Mouse (Mus musculus) spleen, postnatal 14 days (tissue): ENCODE measurements around the gene Gm12248.

Source experiments
- DNase-seq, 2 experiments: peaks; one replicate each; pipeline ENCODE4 v3.0.0; 2021 to 2022; ENCODE audit warnings: low spot score in 2 of 2

Gene Gm12248

DNA sequence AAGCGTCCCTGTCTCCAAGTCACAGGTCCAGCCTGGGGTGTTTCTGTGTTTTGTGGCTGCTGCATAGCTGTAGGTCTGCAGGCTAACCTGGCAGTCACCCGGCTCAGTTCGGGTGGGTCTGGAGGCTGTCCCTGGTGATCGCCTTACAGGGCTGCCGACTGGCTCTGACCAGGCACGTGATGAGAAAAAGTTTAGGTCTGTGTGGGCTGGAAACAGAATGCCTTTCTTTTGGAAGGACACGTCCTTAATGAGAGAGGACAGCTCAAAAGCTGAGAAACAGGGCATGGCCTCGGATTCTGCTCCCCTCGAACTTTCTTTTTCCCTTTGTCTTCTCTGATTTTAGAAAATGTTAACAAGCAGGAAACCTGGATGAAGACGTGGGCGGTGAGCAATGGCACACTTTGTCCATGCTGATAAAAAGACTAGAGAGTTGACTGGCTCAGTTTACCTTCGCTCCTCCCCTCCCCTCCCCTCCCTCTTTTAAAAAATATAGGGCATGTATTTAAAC lies at the start of gene Gm12248:
Gm12248 (minus strand) TSS at position 114 of the 508 bp plus-strand sequence.
- no peak for DNase-seq

DNA sequence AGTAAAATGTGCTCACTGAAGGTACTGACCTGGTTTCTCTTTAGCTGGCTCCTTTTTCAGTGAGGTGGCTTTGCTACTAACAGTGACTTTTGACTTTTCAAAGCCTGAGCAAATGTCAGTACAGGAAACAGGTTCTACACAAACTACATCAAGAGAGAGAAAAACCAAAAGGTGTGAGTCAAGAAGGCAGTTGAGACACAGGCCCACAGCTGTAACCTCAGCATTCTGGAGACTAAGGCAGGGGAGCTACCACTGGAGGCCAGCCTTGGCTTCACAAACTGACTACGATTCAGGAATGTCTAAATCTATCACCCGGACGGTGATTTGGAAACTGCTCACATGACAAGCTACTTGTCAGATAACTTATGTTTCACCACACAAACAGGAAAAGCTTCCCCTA lies 46.5 kb upstream of the Gm12248 start:
- DNase-seq, result no peak

DNA sequence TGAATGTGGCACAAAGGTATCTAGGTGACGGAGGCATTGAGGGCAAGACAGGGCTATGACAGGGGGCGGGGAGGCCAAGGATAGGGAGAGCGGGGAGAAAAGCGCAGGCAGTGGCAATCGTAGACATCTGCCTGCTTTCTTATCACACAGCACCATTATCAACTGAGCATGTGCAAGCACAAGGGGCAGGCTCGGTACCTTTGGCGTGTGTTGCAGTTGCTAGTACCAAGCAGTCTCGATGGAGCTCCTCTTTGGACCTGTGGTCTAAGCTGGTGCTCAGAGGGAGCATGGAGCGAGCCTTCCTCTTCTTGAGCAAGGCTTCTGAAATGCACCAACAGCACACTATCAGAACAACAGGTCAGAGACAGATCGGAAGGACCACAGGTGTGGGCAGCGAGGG lies 45.9 kb upstream of the Gm12248 start:
- DNase-seq, result no peak

DNA sequence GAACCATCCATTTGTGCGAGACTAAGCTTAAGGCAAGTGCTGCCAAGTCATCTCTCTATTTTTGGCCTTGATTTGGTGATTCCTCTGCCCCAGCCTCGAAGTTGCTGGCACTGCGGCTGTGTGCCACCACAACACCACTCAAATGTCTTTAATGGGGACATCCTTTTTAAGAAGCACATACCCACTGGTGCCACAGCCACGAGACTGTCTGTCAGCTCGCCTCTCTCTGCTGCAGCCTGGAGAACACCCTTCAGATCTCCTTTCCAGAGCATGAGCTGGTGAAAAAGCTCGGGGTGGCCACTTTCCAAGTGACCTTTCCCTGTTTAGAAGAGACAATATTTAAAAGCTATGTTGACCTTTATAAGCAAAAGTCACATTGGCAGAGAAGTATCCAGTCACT lies 43.7 kb upstream of the Gm12248 start:
- DNase-seq, result no peak

DNA sequence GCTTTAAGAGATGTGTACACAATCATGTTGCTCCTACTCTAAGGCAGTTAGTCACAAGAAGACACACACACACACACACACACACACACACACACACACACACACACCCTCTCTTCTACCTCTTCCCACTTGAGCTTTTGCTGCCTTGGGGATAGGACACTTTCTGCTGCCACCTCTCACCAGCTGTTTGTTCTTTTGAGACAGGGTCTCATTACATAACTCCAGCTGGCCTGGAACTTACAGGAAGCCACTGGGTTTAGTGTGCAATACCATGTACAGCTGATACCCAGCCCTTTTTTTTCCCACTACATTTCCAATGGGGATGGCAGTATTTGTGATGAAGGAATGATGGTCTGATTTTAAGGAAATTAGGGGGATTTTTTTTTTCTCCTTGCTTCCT lies 42.4 kb upstream of the Gm12248 start:
- no peak for DNase-seq

DNA sequence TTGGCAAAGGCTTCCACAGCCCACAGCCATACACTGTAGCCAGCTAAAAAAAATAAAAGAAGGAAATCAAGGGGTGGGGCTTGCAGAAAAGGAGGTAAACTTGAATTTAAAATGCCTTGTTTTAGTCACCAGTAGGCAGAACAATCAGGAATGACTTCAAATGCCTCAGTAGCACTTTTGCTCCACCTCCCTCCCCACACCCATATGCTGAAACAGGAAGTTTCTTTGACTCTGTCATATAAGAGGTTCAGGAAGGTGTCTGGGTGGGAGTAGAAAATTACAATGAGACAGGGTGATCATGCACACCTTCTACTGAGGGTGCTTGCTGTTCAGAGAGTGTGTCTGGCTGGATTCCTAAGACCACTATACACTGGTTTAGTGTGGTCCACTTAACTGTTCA lies 41.9 kb upstream of the Gm12248 start:
- DNase-seq, result no peak

DNA sequence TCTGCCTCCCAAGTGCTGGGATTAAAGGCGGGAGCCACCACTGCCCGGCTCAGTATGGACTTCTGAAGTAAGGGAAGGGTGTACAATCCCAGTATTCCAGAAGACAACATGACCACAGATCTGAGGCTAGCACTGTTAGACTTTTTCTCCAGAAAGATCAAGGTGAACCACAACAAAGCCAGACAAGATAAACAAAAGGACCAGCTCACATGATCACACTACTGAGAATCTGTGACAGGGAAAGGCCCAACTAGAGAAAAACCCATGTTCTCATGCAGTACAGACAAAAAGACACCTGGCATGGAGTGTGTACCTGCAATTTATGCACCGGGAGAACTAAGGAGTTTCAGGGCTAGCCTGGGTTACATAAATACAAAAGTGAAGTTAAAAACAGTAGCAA lies 39.1 kb upstream of the Gm12248 start:
- DNase-seq, result no peak

DNA sequence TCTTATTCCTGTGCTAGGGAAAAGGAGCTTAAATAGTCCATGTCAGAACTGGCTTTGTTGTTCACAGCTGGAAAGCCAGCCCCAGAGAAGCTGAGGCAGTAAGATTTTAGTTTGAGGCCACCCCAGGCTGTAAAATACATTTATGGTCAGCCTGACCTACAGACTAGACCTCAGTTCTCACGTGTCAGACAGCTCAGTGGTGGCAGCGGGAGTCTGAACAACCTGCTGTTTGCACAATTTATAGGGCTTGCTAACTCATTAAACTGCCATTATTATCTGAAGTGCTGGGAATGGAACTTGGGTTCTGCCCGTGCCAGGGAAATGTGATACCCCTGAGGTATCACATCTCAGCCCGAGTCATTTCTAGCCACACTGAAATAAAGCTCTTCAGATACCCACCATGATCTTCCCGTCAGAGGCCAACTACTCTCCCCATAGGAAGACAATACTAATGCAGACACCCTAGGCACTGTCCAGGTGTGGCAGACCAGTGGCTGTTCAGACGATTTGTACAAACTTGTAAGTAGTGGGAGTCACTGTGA lies 36.4 kb upstream of the Gm12248 start:
- no peak for DNase-seq

DNA sequence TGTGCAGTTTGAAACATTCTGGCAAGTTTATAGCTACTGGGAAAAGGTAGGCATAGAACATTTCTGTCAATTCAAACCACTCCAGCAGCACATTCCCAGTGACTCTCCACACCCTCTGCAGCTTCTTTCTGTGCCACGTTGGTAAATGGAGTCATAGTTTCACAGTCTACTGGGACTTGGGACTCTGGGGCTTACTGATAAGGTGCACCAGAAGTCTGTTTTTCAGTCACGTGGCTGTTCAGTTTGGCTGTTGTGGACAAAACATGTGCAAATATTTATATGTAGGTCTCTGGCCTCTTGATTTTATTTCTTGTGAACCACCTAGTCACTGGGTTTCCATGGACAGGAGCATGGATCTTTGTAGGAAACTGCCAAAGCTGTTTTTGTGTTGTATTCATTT lies 34.6 kb upstream of the Gm12248 start:
- DNase-seq, result no peak

DNA sequence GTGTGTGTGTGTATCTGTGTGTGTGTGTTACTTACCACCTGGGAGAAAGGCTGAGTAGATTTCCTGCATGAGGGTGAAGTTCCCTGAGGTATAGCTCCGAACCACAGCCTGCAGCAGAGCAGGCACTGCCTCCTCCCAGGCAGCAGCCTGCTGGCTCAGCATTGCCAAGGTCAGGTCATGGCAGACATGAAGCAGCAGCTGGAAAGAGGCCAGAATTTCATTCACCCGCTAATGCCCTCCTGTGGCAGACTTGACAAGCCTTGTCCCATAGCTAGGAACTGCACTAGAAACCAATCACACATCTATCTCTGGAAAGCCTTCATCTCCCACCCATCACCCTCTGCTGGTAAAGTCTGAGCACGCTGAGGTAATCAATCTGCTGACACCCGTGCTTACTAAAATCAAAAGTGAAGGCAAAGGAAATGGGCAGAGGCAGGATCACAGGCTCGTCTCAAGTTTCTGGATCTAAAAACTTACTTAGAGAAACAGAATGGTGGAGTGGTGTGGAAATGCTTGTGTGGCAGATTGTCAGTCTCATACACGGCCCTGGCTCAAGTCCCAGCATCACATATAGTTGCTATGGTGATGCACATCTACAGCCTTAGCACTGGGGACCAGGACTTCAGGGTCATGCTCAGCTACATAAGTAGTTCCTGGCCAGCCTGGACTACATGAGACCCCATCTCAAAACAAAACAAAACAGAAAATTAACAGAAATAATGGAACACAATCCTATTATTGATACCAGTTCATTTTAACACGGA lies 33.6 kb upstream of the Gm12248 start:
- peak in 1 of 2 experiments; percentile 20 for DNase-seq

DNA sequence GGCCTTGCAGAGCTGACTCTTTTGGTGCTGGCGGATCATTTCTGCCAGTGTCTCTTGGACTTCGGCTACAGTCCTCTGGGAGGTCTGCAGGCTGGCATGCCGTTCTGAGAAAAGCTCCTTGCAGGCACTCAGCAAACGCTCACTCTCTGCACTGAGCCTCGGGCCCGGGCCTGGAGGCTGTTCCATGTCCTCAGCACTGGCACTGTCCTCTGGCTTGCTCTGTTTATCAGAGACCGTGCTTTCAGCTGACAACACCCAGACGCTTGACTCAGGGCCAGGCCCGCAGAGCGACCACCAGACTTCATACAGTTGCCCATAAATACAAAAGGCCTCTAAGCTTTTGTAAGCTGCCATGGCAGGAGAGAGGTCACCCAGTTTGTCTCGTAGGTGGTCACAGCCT lies 32.1 kb upstream of the Gm12248 start:
- DNase-seq, result no peak

DNA sequence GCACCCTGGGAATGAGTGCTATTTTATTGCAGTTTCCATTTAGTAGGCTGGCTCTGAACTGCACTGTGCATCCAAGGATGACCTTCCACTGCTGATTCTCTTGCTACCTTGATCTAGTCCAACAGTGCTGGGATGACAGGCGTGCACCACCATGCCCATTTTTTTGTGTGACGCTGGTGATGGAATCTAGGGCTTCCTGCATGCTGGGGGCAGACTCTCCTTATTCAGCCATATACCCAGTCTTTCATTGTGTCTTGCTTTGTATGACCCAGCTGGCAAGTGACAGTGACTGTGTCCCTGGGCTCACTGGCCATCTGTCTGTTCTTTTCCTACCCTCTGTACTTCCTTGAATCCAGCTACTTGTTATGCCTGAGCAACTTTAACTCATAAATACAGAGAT lies 30.8 kb upstream of the Gm12248 start:
- DNase-seq, result no peak

DNA sequence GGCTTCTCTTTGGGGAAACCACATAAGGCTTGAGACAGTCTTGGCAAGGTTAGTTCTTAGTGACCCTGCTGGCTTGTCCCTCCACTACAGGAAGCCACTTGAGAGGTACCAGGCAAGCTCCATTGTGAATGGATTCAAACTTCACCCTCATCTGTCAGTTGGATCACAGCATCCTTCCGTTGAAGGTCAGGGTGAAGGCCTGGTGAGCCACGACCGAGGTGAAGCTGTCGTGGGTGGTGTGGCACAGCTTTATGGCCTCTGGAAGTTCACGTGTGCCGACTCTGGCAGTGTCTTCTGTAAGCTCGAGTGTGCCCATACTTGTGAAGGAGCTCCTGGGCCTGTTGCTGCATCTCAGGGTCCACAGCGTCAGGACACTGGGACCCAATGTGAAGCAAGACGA lies 28.4 kb upstream of the Gm12248 start:
- no peak for DNase-seq

DNA sequence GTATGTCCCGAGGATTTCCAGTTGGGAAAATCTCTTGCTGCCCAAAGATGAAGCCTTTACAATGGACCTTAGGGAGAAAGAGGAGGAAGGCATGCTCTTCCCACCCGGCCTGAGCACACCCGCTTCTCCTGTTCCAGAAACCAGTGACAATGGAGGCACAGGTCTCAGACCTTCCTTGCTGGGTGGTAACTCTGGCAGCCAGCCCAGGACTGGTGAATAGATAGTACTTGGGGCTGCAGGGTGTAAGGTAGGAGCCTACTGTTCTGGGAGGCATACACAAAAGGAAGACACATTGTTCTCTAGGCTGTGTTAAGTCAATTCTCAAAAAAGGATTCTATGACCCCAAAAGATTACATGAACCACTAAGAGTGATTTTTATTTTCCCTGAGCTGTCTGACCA lies 27.7 kb upstream of the Gm12248 start:
- no peak for DNase-seq

DNA sequence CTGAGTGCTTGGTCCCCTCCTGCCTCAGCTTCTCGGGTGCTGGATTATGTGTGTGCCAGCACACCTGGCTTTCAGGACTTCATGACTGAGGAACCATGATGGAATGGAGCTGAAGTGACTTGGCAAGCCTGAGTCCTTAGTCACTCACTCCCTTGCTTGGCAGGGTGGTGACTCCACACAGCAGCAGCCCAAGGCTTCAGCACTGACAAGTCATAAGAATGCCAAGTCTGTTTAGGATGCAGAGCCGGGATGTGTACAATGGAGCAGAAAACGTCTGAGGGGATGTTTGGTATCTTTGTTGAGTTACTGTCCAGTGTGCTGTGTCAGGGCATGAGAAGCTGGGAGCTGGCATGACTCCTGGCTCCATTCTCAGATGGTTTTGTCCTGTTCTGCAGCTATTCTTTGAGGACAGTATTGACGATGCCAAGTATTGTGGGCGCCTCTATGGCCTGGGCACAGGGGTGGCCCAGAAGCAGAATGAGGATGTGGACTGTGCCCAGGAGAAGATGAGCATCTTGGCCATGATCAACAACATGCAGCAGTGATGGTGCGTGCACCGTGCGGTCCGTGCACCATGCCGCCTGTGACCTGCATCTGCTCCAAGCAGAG lies 24.2 kb upstream of the Gm12248 start:
- no peak for DNase-seq

DNA sequence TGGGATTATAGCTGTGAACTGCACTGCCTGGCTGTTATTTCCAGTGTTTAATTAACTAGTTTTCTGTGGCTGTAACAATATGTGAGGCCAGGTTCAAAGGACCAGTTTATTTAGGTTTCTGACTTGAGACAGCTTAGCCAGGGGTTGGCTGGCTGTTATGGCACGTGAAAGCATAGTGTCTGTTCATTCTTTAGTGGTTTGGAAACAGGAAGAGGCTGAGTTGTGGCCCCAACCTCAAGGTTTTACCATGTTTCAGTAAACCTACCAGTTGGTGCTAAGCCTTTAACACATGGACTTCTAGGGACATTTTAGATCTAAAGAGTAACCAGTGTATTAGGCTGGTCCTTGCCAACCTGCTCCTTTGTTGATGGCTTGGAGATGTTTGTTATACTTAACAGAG lies 23.6 kb upstream of the Gm12248 start:
- no peak for DNase-seq

DNA sequence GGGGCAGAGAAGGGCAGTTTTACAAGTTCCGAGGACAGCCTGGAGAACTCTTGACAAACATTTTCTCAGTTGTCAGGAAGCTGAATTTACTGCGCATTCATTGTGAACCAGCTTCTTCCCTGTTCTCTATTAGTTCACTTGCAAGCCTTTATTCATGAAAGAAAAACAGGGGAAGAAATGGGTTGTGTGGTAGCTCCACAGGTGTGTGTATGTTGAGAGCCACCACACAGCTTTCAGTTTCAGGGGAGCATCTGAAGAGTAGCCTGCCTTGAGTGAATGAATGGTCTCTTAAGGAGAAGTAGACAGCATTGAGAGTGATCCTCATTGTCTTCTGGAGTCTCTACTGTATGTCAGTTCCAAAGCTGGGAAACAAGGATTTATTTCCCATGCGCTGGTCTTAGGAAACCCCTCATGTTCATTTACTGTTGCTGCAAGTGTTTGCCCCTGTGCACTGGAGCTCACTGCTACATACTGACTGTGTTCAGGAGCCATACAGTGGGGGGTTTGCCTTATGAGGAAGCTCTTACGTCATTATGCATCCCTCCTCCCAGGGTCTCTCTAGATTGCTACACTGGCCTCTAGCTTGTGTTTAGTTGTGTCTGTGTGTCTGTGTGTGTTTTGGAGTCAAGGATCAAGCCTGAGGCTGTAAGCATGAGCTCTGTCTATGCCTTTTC lies 14.9 kb upstream of the Gm12248 start:
- no peak for DNase-seq

DNA sequence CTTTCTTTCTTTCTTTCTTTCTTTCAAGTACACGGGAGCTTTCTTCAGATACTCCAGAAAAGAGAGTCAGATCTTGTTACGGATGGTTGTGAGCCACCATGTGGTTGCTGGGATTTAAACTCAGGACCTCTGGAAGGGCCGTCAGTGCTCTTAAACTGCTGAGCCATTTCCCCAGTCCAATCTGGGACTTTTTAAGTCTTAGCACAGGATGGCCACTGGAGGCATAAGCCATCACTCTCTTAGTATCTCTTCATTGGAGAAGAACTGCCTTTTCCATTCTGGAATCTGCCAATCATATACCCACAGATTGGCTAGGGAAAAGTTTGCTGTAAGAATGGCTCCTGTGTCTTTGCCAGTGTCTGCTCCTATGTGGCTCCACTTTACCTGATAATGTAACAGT lies 14.1 kb upstream of the Gm12248 start:
- no peak for DNase-seq

DNA sequence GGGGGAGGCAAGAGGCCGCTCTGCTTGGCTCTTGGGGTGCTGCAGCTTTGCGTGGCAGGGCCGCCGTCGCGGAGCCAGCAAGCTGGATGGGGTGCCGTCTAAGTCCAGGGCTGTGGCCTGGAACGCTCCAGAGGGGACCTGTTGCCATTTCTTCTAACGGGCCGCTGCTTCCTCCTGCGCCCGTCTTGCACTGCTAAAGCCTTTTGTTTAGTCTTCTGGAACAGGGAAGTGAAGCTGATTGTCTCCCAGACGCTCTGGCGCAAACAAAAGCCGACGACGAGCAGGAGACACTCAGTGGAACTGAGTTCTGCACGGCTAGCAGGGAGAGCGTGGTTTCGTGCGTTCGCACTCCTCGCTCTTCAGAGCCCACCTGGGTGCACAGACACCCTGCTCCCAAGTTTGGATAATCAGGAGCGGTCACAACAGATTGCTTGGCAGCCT lies 11.4 kb upstream of the Gm12248 start:
- DNase-seq, result peak in 1 of 2 experiments; percentile 25

DNA sequence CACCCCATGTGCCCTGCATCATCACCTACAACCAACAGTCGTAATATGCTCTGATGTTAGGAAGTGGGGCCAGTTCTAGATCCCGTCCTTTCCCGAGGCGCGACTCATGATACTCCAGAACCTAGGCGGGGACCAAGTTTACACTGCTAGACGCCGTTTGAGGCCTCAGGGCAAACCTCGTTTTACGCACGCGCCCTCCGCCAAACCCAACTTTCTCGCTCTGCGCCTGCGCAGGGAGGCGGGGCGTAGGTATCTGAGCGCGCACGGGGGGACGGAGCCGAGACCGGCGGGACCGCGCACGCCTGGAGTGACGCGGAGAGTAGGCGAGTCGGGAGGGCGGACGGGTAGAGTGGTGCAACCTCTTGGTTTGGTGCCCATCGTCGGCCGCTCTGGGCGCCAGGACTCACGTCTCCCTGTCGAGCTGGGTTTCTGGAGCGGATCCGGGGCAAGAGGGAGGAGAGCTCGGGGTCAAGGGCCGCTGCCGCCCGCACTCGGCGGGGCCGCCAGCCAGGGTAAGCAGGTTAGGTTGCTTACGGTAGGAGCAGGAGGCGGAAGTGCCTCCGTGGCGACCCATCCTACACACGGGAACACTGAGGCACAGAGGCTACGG lies 10.9 kb upstream of the Gm12248 start, which contains the start of gene Cnot8:
Cnot8 (plus strand) TSS at position 457 of the 610 bp plus-strand sequence.
- peak; percentile 99 for DNase-seq

DNA sequence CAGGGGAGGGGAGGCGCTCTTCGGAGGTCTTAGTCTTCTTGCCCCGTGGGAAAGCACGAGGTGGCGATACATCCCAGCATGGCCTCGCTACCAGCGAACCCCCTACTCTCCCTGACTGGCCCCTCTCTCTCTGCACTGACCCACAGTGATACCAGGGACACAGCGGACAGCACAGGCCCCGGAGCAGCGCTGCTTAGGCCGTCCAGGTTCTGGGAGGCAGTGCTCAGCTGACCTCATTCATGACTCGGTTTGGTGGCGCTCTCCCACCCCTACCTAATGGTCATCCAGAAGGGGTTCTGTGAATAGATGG lies 10.4 kb upstream of the Gm12248 start:
- DNase-seq, result no peak
